Mouse (Mus musculus): ENCODE results near the gene Taf8. TPM values are rescaled to one million over a fixed set of nuclear protein-coding genes. Genes with fewer than 3 reads are reported as not detected.

Taf8 gene
- total RNA-seq, 1 experiment, result 40.0 TPM

DNA sequence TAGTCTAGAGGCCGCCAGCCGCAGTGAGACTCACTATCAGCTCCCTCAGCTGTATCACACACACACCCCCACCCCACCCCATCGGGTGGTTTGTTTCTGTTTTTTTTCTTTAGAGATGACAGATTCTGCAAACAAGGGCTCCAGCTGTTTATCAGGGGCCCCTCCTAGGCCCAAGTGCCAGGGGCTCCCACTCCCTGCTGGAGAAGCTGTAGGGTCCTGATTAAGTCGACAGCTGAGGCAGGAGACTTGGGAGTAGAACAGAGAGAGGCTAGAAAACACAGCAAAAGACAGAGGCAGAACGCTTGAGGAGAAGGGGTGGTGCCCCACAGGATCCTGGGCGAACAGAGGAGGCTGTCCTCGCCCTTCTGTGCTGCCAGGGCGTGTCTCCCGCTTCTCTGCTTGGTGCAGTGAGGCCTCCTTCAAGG is 33.7 kb upstream of the Taf8 start:
- H3K9ac ChIP-seq (ENCODE audit: insufficient read depth, low read depth, low read length, poor library complexity, severe bottlenecking), result peak overlapping the region; percentile 31; the same call in 1 of the 2 replicates
- no peaks in the 10 kb centered on the region for H3K9me3 ChIP-seq (ENCODE audit: control insufficient read depth, insufficient read depth, low read depth, low read length)
- in situ Hi-C loops (cut with MboI; ENCODE audit: low sequenced_read_pairs in 2 of 2, unreplicated experiment in 2 of 2), result no loop called here
- peaks cover 7 to 15% of the 10 kb centered on the region in 2 experiments for H3K4me1 ChIP-seq (ENCODE audit: control insufficient read depth in 2 of 2, insufficient read depth in 2 of 2, low read length in 2 of 2, poor library complexity in 1 of 2)
- TF ChIP-seq ZC3H11A (IDR thresholded peaks at IDR 0.05; ENCODE audit: borderline replicate concordance, low read depth, low read length) (no peak), MAFK (IDR thresholded peaks at IDR 0.05; ENCODE audit: insufficient read depth, low read depth, low read length) (no peak), CHD2 (IDR thresholded peaks at IDR 0.05; ENCODE audit: low read depth, low read length) (no peak), HCFC1 (IDR thresholded peaks at IDR 0.05; ENCODE audit: borderline replicate concordance, insufficient read depth, low read length) (no peak), ZNF384 (IDR thresholded peaks at IDR 0.05; ENCODE audit: low read depth, low read length) (no peak)
- peak overlapping the region; percentile 39 for H3K27ac ChIP-seq (ENCODE audit: insufficient read depth, low read depth, low read length, poor library complexity, severe bottlenecking)
- no peaks in the 10 kb centered on the region for H3K36me3 ChIP-seq (ENCODE audit: control insufficient read depth, insufficient read depth, low read length, poor library complexity, severe bottlenecking)
- no peak for DNase-seq (ENCODE audit: low read depth, low spot score)
- no peak overlapping the region for H3K4me3 ChIP-seq (ENCODE audit: insufficient read depth in 1 of 2, low read depth in 1 of 2, low read length in 2 of 2, poor library complexity in 1 of 2, severe bottlenecking in 1 of 2)

DNA sequence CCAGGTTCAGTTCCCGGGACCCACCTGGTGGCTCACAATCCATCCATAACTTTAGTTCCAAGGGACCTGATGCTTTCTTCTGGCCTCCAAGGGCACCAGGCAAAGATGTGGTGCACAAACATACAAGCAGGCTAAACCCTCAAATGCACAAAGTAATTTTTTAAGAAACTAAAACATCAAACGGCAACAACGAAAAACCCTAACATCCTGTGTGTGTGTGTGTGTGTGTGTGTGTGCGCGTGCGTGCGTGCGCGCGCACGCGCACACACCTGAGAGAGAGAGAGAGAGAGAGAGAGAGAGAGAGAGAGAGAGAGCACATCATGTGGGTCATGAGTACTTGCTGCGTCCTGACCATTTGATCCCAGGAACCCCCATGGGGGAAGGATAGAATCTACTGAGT is 31.6 kb upstream of the Taf8 start:
- no peak for TF ChIP-seq ZC3H11A (IDR thresholded peaks at IDR 0.05; ENCODE audit: borderline replicate concordance, low read depth, low read length)

DNA sequence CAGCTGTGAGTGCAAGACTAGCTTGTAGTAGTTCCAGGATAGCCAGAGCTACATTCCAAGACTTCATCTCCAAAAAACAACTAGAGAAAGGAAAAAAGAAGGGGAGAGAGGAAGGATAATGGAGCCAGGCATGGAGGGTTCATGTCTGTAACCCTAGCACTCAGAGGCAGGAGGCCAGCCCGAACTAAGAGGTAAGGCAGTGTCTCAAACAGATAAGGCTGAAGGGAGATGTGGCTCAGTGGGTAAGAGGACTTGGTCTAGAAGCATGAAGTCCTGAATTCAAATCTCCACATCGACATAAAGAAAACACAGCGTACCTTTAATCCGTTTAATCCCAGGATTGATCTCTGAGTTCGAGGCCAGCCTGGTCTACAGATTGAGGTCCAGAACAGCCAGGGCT is 30.3 kb upstream of the Taf8 start:
- no peak for DNase-seq (ENCODE audit: low read depth, low spot score)
- Histone ChIP-seq H3K27ac (ENCODE audit: insufficient read depth, low read depth, low read length, poor library complexity, severe bottlenecking) (no peak overlapping the region), H3K9me3 (ENCODE audit: control insufficient read depth, insufficient read depth, low read depth, low read length) (no peaks in the 10 kb centered on the region), H3K9ac (ENCODE audit: insufficient read depth, low read depth, low read length, poor library complexity, severe bottlenecking) (peak overlapping the region; percentile 20; the same call in 1 of the 2 replicates), H3K4me1 (ENCODE audit: control insufficient read depth in 2 of 2, insufficient read depth in 2 of 2, low read length in 2 of 2, poor library complexity in 1 of 2) (peaks cover 14 to 22% of the 10 kb centered on the region in 2 experiments), H3K4me3 (ENCODE audit: insufficient read depth in 1 of 2, low read depth in 1 of 2, low read length in 2 of 2, poor library complexity in 1 of 2, severe bottlenecking in 1 of 2) (no peak overlapping the region), H3K36me3 (ENCODE audit: control insufficient read depth, insufficient read depth, low read length, poor library complexity, severe bottlenecking) (no peaks in the 10 kb centered on the region)
- TF ChIP-seq ZNF384 (IDR thresholded peaks at IDR 0.05; ENCODE audit: low read depth, low read length), result no peak
- TF ChIP-seq ZC3H11A (IDR thresholded peaks at IDR 0.05; ENCODE audit: borderline replicate concordance, low read depth, low read length), result no peak
- no peak for TF ChIP-seq MAFK (IDR thresholded peaks at IDR 0.05; ENCODE audit: insufficient read depth, low read depth, low read length)
- TF ChIP-seq HCFC1 (IDR thresholded peaks at IDR 0.05; ENCODE audit: borderline replicate concordance, insufficient read depth, low read length), result no peak
- no peak for TF ChIP-seq CHD2 (IDR thresholded peaks at IDR 0.05; ENCODE audit: low read depth, low read length)
- in situ Hi-C loops (cut with MboI; ENCODE audit: low sequenced_read_pairs in 2 of 2, unreplicated experiment in 2 of 2), result no loop called here

More for the DNA sequence above, 31.6 kb upstream of the Taf8 start:
- H3K36me3 ChIP-seq (ENCODE audit: control insufficient read depth, insufficient read depth, low read length, poor library complexity, severe bottlenecking), result no peaks in the 10 kb centered on the region
- H3K27ac ChIP-seq (ENCODE audit: insufficient read depth, low read depth, low read length, poor library complexity, severe bottlenecking), result no peak overlapping the region
- peaks cover 7 to 14% of the 10 kb centered on the region in 2 experiments for H3K4me1 ChIP-seq (ENCODE audit: control insufficient read depth in 2 of 2, insufficient read depth in 2 of 2, low read length in 2 of 2, poor library complexity in 1 of 2)
- no peaks in the 10 kb centered on the region for H3K9me3 ChIP-seq (ENCODE audit: control insufficient read depth, insufficient read depth, low read depth, low read length)
- DNase-seq (ENCODE audit: low read depth, low spot score), result no peak
- H3K4me3 ChIP-seq (ENCODE audit: insufficient read depth in 1 of 2, low read depth in 1 of 2, low read length in 2 of 2, poor library complexity in 1 of 2, severe bottlenecking in 1 of 2), result no peak overlapping the region
- in situ Hi-C loops (cut with MboI; ENCODE audit: low sequenced_read_pairs in 2 of 2, unreplicated experiment in 2 of 2), result no loop called here
- no peak overlapping the region for H3K9ac ChIP-seq (ENCODE audit: insufficient read depth, low read depth, low read length, poor library complexity, severe bottlenecking)

DNA sequence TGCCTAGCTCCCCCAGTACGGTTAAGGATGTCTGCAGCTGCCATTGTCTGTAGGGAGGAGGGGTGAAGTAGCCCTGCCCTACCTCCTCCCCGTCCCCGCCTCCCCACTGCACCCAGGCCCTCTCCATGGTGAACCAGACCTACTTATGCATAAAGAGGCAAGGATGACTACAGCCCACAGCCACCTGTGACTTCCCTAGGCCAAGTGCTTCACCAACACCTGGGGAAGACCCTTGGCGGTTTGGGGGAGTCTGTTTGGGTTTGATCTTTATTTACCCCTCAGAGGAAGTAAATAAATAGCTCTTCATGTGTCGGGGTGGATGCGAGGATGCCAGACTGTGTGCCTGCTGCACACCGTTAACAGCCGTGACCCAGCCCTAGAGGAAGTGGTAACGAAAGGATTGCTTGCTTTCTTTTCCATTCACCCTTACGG is 29.3 kb upstream of the Taf8 start:
- Histone ChIP-seq H3K36me3 (ENCODE audit: control insufficient read depth, insufficient read depth, low read length, poor library complexity, severe bottlenecking) (no peaks in the 10 kb centered on the region), H3K4me3 (ENCODE audit: insufficient read depth in 1 of 2, low read depth in 1 of 2, low read length in 2 of 2, poor library complexity in 1 of 2, severe bottlenecking in 1 of 2) (peak overlapping the region; percentile 46 to 50)

DNA sequence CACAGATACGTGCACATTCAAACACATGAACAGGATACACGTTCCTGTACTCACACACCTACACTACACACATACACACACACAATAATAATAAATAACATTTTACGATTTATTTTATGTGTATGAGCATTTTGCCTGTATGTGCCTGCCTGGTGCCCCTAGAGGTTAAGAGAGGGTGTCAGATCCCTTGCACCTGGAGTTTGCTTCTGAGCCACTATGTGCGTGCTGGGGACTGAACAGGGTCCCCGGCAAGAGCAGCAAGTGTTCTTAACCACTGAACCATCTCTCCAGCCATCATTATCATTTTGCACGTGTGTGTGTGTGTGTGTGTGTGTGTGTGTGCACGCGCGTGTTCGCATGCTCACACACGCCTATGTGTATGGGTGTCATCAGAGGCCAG is 27.5 kb upstream of the Taf8 start:
- TF ChIP-seq CHD2 (IDR thresholded peaks at IDR 0.05; ENCODE audit: low read depth, low read length), result no peak
- TF ChIP-seq ZC3H11A (IDR thresholded peaks at IDR 0.05; ENCODE audit: borderline replicate concordance, low read depth, low read length), result no peak
- no peak for TF ChIP-seq HCFC1 (IDR thresholded peaks at IDR 0.05; ENCODE audit: borderline replicate concordance, insufficient read depth, low read length)
- TF ChIP-seq MAFK (IDR thresholded peaks at IDR 0.05; ENCODE audit: insufficient read depth, low read depth, low read length), result no peak
- H3K9ac ChIP-seq (ENCODE audit: insufficient read depth, low read depth, low read length, poor library complexity, severe bottlenecking), result no peak overlapping the region
- DNase-seq (ENCODE audit: low read depth, low spot score), result no peak
- in situ Hi-C loops (cut with MboI; ENCODE audit: low sequenced_read_pairs in 2 of 2, unreplicated experiment in 2 of 2), result no loop called here
- H3K4me3 ChIP-seq (ENCODE audit: insufficient read depth in 1 of 2, low read depth in 1 of 2, low read length in 2 of 2, poor library complexity in 1 of 2, severe bottlenecking in 1 of 2), result no peak overlapping the region
- H3K4me1 ChIP-seq (ENCODE audit: control insufficient read depth in 2 of 2, insufficient read depth in 2 of 2, low read length in 2 of 2, poor library complexity in 1 of 2), result peaks cover 20 to 24% of the 10 kb centered on the region in 2 experiments
- no peak overlapping the region for H3K27ac ChIP-seq (ENCODE audit: insufficient read depth, low read depth, low read length, poor library complexity, severe bottlenecking)
- H3K9me3 ChIP-seq (ENCODE audit: control insufficient read depth, insufficient read depth, low read depth, low read length), result no peaks in the 10 kb centered on the region
- no peaks in the 10 kb centered on the region for H3K36me3 ChIP-seq (ENCODE audit: control insufficient read depth, insufficient read depth, low read length, poor library complexity, severe bottlenecking)

More for the DNA sequence above, 29.3 kb upstream of the Taf8 start:
- no peaks in the 10 kb centered on the region for H3K9me3 ChIP-seq (ENCODE audit: control insufficient read depth, insufficient read depth, low read depth, low read length)
- peak overlapping the region; percentile 19; the same call in 1 of the 2 replicates for H3K27ac ChIP-seq (ENCODE audit: insufficient read depth, low read depth, low read length, poor library complexity, severe bottlenecking)
- peaks cover 17 to 29% of the 10 kb centered on the region in 2 experiments for H3K4me1 ChIP-seq (ENCODE audit: control insufficient read depth in 2 of 2, insufficient read depth in 2 of 2, low read length in 2 of 2, poor library complexity in 1 of 2)
- H3K9ac ChIP-seq (ENCODE audit: insufficient read depth, low read depth, low read length, poor library complexity, severe bottlenecking), result peak overlapping the region; percentile 40; the same call in 1 of the 2 replicates
- TF ChIP-seq ZC3H11A (IDR thresholded peaks at IDR 0.05; ENCODE audit: borderline replicate concordance, low read depth, low read length) (no peak), CHD2 (IDR thresholded peaks at IDR 0.05; ENCODE audit: low read depth, low read length) (no peak), ZNF384 (IDR thresholded peaks at IDR 0.05; ENCODE audit: low read depth, low read length) (no peak), HCFC1 (IDR thresholded peaks at IDR 0.05; ENCODE audit: borderline replicate concordance, insufficient read depth, low read length) (no peak), MAFK (IDR thresholded peaks at IDR 0.05; ENCODE audit: insufficient read depth, low read depth, low read length) (no peak)
- in situ Hi-C loops (cut with MboI; ENCODE audit: low sequenced_read_pairs in 2 of 2, unreplicated experiment in 2 of 2), result no loop called here
- DNase-seq (ENCODE audit: low read depth, low spot score), result no peak

All from ES-E14 (cell line).